Mouse (Mus musculus): Measurements from ENCODE around the gene Tmem107. TPM values are rescaled to one million over a fixed set of nuclear protein-coding genes. Genes with fewer than 3 reads are reported as not detected.

The Tmem107 gene
- polyA plus RNA-seq, 3 experiments from 2014 or later, result 2.8 to 9.1 (median 4.0) TPM

Other genes starting within 250 kb of the Tmem107 start
- gene Ndel1, start 198.9 kb upstream of the Tmem107 start, polyA plus RNA-seq (2017; shearing (Covaris generic)), result 10 to 100 TPM; 30.8 to 36.0 (median 32.1) TPM
- not detected for gene Rnf222, start 182.3 kb upstream of the Tmem107 start, polyA plus RNA-seq (2017; shearing (Covaris generic))
- gene Rpl26, start 169.2 kb upstream of the Tmem107 start, polyA plus RNA-seq (2017; shearing (Covaris generic)), result 1,000 to 10,000 TPM; 1,371 to 2,270 (median 2,196) TPM
- not detected for gene Odf4, start 143.7 kb upstream of the Tmem107 start, polyA plus RNA-seq (2017; shearing (Covaris generic))
- under 1 TPM in 1 of 3 experiments, not detected in 2; 0.21 TPM for gene Arhgef15, start 113.3 kb upstream of the Tmem107 start, polyA plus RNA-seq (2017; shearing (Covaris generic))
- gene Slc25a35, start 102.7 kb upstream of the Tmem107 start, polyA plus RNA-seq (2017; shearing (Covaris generic)), result 1 to 10 TPM; 7.0 to 8.3 (median 7.6) TPM
- gene Rangrf, start 95.6 kb upstream of the Tmem107 start, polyA plus RNA-seq (2017; shearing (Covaris generic)), result 10 to 100 TPM; 13.7 to 72.0 (median 38.3) TPM
- 10 to 100 TPM; 22.0 to 29.0 (median 24.8) TPM for gene Pfas, start 62.3 kb upstream of the Tmem107 start, polyA plus RNA-seq (2017; shearing (Covaris generic))
- gene Ctc1, start 54.9 kb upstream of the Tmem107 start, polyA plus RNA-seq (2017; shearing (Covaris generic)), result 10 to 100 TPM in 1 of 3 experiments, 1 to 10 TPM in 2; 9.7 to 16.4 (median 9.8) TPM
- gene Aurkb, start 25.2 kb upstream of the Tmem107 start, polyA plus RNA-seq (2017; shearing (Covaris generic)), result 10 to 100 TPM in 2 of 3 experiments, 1 to 10 TPM in 1; 5.8 to 74.0 (median 12.9) TPM
- 1 to 10 TPM; 1.1 to 2.2 (median 1.3) TPM for gene Borcs6, start 11.1 kb upstream of the Tmem107 start, polyA plus RNA-seq (2017; shearing (Covaris generic))
- gene Vamp2, start 17.7 kb downstream of the Tmem107 start, polyA plus RNA-seq (2017; shearing (Covaris generic)), result 10 to 100 TPM; 26.9 to 31.5 (median 27.3) TPM
- gene Per1, start 24.4 kb downstream of the Tmem107 start, polyA plus RNA-seq (2017; shearing (Covaris generic)), result 1 to 10 TPM; 5.2 to 6.2 (median 6.1) TPM
- gene Hes7, start 49.6 kb downstream of the Tmem107 start, polyA plus RNA-seq (2017; shearing (Covaris generic)), result not detected
- gene 9130213A22Rik, start 51.8 kb downstream of the Tmem107 start, polyA plus RNA-seq (2017; shearing (Covaris generic)), result under 1 TPM in 1 of 3 experiments, not detected in 2; 0.63 TPM
- gene Aloxe3, start 55.1 kb downstream of the Tmem107 start, polyA plus RNA-seq (2017; shearing (Covaris generic)), result under 1 TPM in 1 of 3 experiments, not detected in 2; 0.13 TPM
- not detected for gene Alox12b, start 86.2 kb downstream of the Tmem107 start, polyA plus RNA-seq (2017; shearing (Covaris generic))
- gene Alox8, start 127.0 kb downstream of the Tmem107 start, polyA plus RNA-seq (2017; shearing (Covaris generic)), result 1 to 10 TPM; 3.7 to 5.0 (median 3.9) TPM
- under 1 TPM; 0.14 to 0.38 (median 0.17) TPM for gene Gucy2e, start 166.2 kb downstream of the Tmem107 start, polyA plus RNA-seq (2017; shearing (Covaris generic))